Mouse (Mus musculus) embryo, embryonic 9.5 days (tissue): ENCODE measurements around the gene Coil.
"Not testable (repeated sequence)": the region's sequence is repeated elsewhere in the genome, so short reads cannot be mapped to it uniquely, and the experiment has no call there.

Experiments
- DNase-seq: peaks from one replicate; pipeline ENCODE4 v3.0.0-alpha.2; 2017; ENCODE audit errors: extremely low spot score

Coil gene

DNA sequence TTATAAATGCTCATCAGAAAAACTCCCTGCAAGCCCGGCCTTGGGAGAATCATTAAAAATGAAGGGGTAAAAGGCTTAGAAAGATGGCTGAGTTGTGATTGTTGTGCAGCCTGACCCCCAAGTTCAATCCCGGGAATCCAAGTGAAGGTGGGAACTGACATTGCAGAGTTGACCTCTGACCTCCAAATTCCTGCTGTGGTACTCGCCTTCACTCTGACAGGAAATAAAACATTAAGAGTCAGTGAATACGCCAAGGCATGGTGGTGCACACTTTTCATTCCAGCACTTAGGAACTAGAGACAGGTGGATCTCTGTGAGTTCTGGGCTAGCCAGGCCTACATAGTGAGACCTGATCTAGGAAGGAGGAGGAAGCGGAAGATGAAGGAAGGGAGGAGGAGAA lies 35.4 kb downstream of the Coil start:
- no peak for DNase-seq

DNA sequence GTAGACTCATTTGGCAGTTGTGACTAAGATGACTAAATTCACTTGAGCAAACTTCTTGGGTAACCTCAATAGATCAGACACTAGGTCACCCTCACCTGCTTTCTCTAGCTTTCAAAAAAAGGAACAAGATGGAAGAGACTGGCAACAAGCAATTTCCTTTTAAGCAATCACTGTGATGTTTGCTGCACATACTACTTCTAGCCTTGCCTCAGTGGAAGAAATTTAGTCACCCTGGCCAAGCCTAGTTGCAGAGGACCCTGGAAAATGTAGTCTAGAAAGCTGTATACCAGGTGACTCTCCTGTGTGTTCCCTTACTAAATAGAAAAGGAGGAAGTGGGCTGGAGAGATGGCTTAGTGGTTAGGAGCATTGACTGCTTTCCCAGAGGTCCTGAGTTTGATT lies 36.4 kb downstream of the Coil start:
- DNase-seq: no peak

DNA sequence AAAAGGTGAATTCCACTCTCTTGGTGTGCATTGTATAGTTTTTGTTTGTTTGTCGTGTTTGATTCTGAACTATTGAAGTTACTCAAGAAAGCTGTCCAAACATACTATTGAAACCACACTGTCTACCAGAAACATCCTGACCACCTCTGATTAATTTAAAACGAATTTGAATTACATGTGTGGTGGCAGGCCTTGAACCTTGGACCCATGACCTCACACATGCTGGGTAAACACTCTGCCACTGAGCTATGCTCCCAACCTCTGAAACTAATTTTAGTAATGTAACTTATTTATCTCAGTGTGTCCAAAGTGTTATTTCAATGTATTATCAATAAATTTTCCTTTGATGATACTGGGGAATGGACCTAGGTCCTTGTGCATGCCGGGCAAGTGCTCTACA lies 37.5 kb downstream of the Coil start:
- no peak for DNase-seq

DNA sequence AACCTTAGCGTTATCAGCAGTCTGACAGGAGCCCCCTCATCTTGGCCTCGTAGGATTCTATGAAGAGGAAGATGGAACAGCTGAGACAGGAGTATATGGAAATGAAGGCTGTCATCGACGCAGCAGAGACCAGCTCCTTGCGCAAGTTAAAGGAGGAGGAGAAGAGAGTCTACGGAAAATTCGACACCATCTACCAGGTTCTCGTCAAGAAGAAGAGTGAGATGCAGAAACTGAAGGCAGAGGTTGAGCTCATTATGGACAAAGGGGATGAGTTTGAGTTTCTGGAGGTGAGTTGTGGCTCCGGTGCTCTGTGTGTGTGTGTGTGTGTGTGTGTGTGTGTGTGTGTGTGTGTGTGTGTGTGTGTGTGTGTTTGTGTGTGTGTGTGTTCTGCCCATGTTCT lies 39.0 kb downstream of the Coil start:
- no peak for DNase-seq

DNA sequence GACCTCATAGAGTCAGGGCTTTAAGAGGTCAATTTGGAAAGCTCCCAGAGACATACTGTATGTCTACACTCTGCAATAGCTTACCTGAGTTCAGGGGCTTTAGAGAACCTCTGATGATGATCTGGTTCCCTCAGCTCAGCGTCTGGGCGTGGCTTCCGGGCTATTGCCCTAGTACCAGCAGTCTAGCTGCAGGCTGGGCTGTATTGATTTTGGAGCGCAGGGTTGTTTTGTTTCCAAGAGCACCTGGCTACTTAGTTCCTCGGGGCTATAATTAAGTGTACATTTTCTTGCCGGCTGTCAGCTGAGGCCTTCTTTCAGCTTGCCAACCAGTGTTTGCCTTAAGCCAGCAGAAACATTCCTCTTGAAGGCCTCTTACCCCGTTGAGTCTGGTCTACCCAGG lies 39.4 kb downstream of the Coil start:
- no peak for DNase-seq

DNA sequence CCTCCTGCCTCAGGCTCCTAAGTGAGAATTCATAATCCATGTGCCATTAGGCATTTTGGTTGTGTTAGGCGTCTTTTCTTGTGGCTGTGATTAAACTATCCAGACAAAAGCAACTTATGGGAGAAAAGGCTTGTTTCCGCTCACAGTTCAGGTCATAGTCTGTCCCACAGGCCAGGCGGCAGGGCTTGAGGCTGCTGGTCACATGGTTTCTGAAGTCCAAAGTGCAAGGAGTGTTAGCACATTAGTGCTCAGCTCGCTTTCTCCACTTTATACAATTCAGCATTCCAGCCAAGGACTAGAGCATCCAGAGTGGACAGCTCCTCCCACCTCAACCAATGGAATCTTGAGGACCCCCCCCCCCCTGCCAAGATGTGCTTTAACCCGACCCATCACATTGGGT lies 42.2 kb downstream of the Coil start:
- DNase-seq: no peak

DNA sequence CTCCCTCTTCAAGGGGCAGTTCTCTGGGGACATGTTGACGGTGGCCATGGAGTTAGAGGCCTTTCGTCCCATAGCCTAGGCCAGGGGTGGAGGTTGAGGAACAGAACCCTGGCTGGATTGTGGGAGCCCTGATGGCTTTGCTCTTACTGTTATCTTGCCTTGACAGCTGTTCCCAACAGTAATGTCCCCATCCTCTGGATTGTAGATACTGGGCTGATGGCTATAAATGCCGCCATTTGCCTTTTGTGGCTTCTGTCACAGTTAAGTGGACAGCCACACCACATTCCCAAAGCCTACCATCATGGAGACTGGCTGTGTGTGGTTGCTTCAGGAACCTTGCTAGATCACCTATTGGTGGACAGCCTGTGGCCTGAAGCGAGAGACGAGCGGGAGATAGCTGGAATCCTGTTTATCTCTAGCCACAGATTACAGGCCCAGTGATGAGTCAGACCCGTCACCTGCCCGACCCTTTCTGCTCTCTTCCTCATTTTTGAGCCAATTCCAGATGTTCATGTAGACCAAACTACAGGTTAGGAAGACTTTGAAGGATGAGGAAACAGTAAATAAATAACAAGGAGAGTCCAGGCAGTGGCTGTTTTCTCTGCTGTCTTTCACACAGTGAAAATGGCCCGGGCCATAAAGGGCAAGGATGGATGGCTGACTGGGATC lies 47.6 kb downstream of the Coil start:
- DNase-seq: no peak

DNA sequence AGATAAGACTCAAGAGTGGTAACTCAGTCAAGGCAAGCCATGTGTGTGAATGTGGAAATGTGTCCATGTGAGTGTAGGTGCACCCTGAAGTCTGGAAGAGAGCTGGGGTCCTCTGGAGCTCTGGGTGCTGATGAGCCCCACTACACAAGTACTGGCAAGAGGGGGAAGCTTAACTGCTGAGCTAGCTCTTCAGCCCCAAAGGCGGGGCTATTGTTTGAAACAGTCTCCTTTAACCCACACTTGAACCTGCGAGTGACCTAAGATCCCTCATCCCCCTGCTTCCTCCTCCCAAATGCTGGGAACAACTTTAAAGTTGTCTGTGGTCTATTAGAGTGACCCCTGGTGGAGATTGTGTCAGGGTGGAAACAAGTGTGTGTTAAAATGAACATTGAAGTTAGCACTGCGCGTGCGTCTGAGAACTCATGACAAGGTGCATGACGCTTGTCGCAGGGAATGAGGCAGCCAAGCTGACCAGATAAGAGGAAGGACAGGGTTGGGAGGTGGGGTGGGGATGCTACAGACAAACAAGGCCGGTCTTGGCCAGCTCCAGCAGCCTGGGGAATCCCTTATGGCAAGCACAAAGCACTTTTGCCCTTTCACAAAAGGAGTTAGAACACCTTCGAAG lies 50.7 kb downstream of the Coil start:
- DNase-seq: no peak

DNA sequence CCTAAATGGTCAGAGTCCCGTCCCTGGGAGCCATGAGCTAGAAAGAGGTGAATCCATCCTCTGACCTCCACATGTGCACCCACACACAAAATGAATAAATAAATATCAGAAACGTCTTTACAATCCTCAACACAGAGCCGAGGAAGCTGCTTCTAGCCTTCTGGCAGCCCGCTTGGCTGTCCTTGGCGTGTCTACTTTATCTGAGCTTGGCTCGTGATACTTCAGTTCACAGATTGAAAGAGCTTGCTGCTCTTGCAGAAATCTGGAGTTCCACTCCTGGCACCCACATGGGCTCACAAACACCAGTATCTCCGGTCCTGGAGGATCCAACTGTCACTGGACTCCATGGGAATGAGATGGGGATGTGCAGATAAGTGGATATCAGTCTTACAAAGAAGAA lies 51.6 kb downstream of the Coil start:
- DNase-seq: no peak

DNA sequence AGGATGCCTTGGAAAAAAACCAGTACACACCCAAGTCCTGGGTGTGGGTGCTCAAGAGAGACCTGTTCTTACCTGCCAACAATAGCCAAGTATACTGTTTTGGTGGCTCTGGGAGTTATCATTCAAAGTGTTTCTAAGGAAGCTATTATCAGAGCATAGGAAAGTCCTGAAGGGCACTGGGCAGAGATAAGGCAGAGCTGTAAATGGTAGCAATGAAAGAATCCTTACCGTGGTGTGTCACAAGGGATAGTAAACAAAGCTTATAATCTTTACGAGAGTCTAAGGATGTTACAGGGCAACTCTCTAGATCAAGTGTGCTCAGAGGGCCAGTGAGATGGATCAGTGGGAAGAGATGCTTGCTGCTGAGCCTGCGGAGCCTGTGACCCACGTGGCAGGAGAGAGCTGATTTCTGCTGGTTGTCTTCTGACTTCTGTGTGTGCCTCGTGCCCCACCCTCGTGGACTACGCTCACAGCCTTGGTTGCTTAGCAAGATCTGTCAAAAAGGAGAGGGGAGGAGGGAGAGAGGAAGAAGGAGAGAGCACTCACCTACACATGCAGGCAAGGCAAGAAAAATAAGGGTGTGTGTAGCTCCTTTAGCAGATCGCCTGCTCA lies 52.2 kb downstream of the Coil start:
- DNase-seq: no peak

DNA sequence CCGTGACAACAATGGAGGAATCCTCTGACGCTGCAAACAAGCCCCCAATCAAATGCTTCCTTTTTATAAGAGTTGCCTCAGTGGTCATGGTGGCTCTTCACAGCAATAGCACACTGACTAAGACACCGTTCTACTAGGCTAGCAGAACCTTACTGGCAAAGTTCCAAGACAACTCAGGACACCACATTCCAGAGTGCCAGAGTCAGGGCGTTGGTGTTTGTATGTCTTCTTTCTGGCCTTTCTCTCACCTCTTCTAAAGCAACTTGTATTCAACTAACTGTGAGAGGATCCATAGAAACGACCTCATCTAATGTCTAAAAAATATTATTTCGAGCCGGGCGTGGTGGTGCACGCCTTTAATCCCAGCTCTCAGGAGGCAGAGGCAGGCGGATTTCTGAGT lies 53.4 kb downstream of the Coil start:
- DNase-seq: no peak

DNA sequence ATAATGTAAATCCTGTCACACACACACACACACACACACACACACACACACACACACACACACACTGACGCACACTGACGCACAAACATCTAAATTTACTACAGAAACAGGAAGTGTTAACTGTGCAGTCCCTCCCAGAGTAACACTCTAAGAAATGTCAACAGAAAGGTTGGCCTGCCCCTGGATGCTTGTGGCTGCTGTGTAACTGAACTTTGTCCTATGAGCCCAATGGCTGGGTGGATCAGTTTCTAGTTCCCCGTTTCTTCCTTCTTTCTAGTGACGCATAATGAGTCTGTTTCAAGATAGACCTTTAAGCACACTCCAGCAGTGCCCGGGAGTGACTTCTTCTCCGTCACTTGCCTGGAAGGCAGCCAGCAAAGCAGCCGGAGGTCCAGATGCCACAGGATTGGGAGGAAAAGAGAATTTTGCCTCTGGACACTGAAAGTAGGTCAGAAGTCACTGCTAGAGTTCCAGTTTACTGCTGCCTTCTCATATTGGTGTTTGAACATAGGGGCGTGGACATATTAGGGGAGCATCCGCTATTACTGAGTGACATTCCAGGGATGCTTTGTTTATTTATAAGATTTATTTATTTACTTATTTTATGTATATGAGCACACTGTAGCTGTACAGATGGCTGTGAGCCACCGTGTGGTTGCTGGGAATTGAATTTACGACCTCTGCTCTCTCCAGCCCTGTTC lies 54.3 kb downstream of the Coil start:
- no peak for DNase-seq

DNA sequence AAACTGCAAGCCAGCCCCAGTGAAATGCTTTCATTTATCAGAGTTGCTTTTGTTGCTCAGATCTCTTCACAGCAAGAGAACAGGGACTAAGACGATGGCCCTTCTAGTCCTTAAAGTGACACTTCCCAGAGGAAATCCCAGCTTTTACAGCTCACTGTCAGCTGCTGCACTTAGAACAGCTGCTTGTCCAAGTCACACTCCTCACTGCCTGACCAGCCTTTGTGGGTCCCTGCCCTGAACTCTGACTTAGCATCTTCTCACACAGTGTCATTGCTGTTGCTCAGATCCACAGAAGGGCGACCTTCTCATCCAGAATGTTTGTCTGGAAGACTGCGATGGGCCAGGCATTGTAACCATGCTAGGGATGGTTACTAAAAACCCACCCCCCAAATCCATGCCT lies 55.6 kb downstream of the Coil start:
- no peak for DNase-seq

DNA sequence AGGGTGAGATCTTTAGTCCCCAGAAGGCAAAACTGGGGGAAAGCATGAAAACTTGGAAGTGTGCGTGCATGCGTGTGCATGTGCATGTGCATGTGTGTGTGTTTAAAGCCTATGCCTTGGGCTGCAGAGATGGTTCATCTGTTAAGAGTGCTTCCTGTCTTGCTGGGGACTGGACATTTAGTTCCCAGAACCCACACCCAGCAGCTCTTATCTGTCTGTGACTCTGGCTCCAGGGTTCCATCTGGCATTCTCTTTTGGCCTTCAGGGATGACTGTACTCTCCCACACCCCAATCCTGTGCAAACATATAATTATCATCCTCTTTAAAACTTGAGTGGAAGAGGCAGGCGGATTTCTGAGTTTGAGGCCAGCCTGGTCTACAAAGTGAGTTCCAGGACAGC lies 56.1 kb downstream of the Coil start:
- no peak for DNase-seq

DNA sequence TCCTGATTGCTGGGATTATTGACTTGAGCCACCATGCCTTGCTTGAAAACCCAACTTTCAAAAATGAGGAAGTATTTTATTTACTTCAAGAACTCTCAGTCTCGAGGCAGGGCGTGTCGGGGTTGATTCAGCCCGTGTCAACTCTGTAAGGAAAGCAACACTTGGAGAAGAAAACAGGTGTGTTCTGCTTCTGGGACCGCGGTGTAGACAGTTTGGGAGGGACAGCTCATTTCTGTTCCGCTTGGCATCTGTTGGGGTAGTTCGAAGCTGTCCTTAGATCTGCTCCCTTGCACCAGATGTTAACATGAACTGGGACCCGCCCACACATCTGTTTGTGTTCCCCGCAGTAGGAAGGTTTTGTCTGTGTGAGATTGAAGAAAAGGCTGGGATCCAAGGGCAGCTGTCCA lies 57.9 kb downstream of the Coil start:
- DNase-seq: no peak

DNA sequence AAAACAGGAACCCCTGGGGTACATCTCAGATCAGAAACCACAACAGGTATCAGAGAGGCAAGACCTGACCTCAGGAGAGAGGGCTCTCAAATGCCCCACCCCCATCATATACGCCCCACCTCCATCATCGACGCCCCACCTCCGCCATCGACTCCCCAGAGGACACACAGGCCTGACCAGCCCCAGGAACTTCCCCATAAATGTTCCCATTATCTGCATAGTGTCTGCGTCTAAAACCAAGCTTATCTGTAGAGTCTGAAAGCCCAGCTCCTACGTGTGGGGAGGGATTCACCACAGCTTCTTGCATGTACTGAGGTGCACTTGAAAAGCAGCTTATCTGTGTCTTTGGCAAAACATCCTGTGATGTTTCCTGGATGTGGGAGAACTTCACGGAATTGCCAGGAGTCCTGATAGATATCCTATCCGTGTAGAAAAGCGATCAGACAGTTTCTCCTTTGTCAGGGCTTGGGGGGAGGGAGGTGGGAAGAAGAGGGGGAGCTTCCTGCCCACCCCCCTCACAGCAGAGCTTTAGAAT lies 58.9 kb downstream of the Coil start:
- DNase-seq: no peak

DNA sequence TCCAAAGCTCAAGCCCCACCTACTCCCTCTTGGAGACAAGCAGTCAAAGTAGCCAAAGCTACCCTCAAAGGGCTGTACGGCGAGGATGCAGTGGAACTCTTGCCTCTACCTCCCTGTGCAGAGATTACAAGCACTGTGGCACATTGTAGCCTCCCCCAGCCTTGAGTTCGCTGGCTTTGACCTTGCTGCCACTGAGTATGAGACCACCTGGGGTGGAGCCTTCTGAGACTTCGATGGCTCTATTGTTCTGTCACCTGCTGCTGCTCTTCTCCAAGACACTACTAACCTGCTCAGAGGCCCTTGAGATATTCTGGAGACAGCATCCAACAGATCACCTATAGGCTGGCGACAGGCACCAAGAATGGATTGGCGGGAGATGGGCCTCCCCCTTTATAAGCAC lies 60.5 kb downstream of the Coil start:
- DNase-seq: no peak

DNA sequence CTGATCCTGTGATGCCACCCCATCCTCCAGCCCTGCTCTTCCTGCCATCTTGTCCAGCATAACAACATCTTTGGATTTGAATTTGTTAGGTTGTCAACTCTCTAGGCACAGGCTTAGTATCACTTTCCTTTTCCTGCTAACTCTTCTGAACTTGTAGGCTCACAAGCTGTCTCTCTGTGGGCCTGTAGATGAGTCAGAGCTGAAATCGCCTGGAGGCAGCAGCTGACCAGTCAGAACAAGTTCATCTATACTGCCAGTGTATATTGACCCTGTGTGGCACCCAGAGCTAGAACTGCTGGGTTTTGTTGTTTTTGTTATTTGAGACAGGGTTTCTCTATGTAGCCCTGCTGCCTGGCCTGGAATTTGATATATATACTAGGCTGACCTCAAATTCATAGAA lies 61.1 kb downstream of the Coil start:
- DNase-seq: no peak

DNA sequence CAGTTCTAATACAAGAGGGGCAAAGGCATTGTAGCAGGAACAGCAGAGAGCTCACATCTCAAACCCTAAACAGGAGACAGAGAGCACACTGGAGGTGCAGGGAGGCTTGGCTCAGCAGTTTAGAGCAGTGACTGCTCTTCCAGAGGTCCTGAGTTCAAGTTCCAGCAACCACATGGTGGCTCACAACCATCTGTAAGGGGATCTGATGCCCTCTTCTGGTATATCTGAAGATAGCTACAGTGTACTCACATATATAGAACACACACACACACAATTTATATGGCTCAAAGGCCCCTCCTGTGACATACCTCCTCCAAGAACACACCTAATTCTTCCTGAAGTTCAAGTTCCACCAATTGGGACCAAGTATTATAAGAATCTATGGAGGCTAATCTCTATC lies 64.5 kb downstream of the Coil start:
- no peak for DNase-seq

DNA sequence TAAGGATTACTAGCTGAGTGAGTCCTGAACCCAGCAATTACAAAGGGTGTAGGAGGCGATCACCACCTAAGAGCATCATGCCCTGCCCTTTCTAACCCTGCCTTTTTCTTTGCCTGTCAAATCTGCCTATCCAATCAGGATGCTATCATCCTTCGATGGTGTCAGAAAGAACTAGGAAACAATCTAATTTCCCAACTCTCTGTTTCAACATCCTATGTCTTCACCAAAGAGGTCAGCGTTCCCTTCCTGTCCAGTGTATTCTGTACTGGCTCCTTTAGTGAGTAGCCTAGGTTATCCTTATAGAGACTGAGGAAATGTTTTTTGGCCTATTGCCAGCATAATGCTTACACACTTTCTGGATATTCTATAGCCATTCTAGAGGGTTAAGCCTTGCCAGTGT lies 65.5 kb downstream of the Coil start:
- DNase-seq: no peak

DNA sequence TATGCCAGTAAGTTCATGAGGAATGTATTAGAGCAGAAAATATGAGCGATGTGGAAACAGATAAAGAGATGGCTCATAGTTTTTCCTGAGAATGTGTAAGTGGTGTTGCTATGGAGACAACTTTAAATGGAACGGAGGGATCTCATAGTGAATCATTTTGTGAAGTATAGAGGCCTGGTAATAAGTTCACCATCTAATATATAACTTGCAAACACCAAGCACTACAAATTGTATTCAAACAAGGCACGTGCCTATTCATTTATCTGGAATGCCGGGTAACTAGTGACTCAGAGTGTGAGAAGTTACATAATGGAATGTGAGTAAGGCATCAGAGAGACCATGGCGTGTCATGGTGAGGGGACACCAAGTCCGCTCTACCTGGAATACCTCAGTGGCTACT lies 68.4 kb downstream of the Coil start:
- DNase-seq: no peak

DNA sequence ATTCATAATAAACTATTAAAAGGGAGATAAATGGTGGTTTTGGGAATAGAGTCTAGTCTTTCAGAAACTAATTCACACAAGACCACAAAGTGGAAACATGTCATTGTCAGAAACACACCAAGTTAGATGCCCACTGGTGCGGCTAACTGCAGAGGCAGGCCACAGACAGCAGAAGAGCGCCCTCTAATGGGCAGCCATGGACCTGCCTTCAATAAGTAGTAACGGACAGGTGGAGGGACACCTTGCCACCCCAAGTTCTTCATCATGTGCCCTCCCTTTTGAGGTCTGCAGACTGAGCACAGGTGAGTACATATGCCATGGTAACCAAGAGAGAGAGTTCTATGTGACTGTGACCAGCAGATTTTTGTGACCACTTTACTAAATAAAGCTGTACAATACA lies 69.3 kb downstream of the Coil start:
- no peak for DNase-seq

DNA sequence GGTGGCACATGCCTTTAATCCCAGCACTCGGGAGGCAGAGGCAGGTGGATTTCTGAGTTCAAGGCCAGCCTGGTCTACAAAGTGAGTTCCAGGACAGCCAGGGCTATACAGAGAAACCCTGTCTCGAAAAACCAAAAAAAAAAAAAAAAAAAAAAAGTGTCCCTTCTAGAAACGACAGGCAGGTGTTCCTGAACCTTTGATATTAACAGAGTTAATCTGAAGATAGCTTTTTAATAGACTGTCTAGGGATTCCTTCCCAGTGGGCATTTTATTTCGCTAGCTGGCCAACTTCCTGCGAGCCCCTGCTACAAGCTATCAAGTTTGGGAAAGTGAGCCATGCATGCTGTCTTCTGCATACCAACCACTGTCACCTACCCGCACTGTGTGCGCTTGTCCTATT lies 71.0 kb downstream of the Coil start:
- DNase-seq: not testable (repeated sequence)
